Mouse (Mus musculus): ENCODE measurements around the gene Apoa4.

The Apoa4 gene

DNA sequence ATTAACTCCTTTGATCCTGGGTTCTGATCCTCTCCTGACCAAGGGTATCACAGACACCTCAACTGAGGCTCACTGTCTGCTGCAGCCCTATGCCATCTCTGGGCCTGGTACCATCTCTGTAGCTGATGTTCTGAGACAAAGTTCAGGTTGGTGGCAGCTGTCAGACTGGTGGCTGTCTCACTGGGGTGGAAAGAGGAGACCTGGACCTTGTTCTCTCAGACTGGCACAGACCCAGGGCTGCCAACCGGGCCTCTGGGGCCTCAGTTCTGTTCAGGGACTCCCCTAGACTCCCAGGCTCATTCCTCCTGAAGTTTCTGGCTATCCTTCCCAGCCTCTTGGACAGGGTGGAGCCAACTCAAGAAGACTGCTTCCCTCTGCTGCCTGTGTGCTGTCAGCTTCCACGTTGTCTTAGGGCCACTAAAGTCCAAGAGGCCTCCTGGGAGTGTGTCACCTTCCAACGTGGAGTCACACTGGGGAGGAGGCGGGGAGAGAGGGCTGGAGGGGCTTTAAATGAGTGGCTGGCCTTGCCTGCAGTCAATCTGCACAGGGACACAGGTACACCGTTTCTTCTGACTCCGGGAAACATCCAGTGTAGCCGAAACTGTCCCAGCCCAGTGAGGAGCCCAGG lies at the start of gene Apoa4:
Apoa4 (plus strand) TSS at position 171 of the 628 bp plus-strand sequence.
- no peak for DNase-seq (ENCODE audit: low spot score)

DNA sequence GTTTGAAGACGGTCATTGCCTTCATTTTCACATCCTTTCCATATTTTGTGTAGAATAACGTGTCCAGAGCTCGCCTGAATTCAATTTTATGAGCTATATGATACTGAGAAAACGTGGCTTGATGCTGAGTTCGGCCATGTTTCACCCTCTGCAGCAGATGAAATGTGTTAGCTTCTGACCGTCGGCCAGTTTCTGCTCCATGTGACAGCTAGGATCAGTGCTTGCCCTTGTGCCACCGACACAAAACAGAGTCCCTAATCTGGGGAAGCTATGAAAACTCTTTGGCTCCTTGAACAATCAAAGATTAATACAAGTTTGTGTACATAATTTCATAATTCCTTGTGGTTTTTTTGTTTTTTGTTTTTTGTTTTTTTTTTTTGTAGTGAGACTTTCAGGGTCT lies 49.3 kb upstream of the Apoa4 start:
- no peak for DNase-seq (ENCODE audit: low spot score)

DNA sequence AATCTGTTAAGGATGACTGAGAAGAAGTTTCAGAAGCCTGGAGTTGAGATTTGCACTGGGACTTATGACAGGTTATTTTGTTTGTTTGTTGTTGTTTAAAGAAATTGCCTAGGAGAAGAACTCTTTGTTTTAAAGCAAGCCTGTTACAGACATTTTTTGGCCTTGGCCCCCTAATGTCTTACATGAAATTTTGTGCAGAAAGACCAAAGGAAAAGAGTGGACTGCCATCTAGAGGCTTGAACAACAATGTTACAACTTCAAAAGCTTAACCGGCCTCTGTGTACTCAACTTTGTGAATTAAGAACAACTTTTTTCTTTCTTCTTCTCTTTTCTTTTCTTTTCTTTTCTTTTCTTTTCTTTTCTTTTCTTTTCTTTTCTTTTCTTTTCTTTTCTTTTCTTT lies 48.9 kb upstream of the Apoa4 start:
- no peak for DNase-seq (ENCODE audit: low spot score)

DNA sequence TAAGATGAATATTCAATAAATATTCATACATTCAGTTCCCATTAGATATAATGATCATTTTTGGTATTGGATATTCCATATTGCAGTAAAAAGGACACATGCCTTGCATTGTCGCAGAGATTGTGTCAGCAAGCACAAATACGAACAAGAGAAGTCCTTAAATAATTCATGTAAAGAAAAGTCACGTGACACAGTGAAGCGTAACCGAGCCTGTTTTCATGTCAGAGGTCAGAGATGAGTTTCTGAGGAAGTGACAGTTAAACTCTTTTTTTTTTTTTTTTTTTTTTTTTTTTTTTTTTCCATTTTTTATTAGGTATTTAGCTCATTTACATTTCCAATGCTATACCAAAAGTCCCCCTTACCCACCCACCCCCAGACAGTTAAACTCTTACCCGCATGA lies 47.9 kb upstream of the Apoa4 start:
- DNase-seq (ENCODE audit: low spot score), result no peak

DNA sequence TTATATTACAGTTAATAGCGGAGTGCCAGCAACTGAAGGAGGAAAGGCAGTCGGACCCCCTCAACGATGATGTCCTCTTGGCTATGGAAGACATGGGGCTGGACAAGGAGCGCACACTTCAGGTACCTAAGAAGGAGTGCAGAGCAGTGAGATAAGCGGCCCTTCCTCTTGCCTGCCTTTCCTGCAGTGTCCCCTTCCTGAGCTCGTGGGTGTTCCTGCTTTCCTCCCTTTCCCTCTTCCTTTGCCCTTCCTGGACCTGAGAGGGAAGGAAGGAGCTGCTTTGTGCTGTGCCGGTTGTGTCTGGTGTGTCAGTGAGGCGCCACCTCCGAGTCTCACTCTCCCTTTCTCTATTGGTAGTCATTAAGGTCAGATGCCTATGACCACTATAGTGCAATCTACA lies 45.7 kb upstream of the Apoa4 start:
- no peak for DNase-seq (ENCODE audit: low spot score)

DNA sequence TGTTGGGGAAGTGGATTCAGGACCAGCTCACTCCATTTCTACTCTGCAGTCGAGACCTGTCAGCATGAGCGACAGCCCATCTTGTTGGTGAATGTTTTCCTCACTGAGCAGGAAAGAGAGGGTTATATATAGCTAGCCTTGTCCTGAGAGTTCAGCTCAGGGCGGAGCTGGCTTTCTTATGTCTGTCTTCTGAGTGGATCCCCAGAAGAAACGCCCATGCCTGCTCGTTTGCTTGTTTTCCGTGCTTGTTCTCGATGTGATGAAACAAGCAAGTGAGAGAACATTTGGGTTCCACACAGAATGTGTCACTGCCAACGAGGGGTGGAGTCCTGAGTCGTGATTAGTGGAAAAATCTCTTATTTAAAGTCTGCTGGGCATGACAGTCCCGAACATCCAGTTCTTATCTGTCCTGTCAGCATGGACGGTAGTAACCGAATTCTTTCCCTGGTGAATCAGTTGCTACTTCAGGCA lies 43.8 kb upstream of the Apoa4 start:
- no peak for DNase-seq (ENCODE audit: low spot score)

DNA sequence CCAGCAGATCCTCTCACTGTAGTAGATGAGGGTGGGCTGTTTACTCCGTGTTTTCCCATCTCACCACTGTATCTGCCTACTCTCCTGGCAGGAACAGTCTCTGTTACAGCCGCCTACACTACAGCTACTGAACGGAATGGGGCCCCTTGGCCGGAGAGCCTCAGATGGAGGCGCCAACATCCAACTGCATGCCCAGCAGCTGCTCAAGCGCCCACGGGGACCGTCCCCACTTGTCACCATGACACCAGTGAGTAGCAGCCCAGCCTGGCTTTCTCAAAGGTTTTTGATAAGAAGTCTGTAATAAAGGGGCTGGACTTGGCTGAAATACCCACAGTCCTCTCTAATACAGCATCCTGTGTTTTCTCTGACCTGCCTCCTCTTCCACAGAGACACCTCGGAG lies 42.0 kb upstream of the Apoa4 start:
- no peak for DNase-seq (ENCODE audit: low spot score)

DNA sequence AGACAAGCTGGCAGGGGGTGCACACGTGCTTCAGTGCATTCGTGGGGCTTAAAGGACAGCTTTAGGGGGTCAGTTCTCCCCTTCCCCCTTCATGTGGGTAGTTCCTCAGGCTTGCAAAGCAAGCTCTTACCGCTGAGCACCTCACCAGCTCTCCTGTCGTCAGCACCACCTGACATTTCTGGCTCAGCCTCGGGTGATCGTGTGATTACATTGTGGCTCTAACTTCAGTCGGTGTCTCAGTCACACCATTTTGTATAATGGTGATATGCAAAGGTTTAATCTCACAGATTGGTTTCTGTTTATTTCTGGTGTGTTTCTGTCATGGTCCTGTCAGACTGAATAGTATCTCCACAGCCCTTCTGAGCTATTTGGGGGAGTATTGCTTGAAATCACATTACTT lies 41.6 kb upstream of the Apoa4 start:
- DNase-seq (ENCODE audit: low spot score), result no peak

DNA sequence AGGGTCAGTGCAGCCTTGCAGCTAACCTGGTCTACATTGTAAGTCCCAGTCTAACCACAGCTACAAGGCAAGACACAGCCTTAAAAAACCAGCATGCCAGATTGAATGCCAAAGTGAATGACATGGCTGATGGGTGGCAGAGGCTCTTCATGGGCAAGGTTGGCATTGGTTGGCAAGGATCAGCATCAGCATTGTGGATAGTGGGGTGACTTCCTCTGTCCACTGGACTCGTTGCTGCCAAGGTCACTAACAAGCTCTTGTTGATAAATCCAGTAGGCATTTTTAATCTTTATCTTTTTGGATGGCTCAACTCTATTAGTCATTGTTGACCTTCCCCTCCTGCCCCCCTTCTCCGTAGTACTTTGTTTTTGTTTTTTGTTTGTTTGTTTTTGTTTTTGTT lies 40.9 kb upstream of the Apoa4 start:
- DNase-seq (ENCODE audit: low spot score), result no peak

DNA sequence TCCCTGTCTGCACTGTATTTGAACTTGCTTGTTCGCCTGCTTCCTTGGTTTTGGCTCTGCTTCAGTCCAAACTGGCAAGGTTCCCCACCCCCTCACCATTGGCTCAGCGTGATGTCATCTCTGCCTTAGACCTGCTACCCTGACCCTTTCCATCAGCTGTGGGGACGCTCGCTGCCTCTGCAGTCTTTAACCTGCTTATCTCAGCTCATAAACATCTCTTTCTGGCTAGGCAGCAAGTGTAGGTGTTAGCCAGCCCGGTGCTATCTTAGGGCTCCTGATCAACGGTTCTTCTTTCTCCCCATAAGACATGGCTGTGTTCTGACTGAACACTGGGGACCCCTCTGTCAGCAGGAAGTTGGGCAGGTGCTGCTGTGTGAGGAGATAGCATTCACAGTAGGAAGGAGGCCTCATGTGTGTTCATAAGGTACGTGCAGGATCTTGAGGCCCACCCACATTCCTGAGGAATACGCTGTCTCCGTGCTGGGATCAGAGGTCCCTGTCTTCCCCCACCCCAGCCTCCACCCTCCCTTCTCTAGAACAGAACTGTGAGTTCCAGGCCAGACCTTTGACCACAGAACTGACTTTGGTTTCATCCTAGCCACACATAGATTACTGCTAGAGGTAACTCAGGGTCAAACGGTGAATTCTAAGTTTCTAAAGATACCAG lies 33.5 kb upstream of the Apoa4 start:
- DNase-seq (ENCODE audit: low spot score), result no peak

DNA sequence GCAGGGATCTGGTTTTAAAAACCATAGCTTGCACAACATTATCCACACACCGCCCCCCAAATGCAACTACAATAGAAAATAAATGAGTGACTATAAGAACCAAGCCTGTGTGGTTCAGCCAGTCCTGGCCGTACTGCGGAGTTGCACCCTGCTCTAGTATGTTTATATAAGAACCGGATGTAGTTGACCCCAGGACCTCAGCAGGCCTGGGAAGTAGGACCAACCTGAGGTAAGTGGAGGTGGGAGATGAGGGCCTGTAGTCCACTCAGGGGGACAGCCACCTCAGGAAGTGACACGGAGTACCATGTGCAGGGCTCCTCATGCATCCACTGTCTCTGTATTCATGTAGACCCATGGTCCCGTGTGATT lies 33.0 kb upstream of the Apoa4 start:
- DNase-seq (ENCODE audit: low spot score), result no peak

DNA sequence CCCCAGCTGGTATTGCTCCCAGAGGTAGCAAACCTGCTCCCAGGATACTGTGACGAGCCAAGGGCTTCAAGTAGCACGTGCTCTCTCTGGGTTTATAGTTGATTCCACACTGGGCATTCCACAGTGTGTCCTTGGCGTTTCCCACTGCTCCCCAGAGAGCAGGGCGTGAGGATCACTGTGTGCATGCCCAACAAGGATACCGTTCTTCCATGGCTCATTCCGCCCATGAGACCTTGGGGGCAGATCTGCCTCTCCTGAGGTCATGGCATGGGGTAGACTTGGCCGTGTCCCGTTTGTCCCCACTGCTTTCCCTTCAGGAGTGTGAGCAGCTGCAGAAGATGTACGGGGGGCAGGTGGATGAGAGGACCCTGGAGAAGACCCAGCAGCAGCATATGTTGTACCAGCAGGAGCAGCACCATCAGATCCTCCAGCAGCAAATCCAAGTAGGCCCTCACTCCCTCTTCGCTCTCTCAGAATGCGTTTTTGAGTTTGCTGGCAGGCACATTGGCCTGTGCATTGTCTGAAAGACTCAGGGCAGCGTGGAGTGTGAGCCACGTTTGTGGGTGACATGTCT lies 32.0 kb upstream of the Apoa4 start:
- DNase-seq (ENCODE audit: low spot score), result no peak

DNA sequence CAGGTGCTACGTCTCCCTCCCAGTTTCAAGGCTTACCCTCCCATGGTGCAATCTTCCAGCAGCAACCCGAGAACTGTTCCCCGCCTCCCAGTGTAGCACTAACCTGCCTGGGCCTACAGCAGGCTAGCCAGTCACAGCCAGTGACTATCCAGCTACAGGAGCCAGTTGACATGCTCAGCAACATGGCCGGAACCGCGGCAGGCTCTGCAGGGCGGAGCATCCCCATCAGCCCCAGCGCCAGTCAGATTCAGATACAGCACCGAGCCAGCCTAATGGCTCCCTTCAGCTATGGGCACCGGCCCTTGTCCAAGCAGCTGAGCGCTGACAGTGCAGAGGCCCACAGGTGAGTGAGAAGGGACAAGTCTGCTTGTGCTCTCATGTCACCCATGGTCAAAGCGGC lies 30.0 kb upstream of the Apoa4 start:
- no peak for DNase-seq (ENCODE audit: low spot score)

DNA sequence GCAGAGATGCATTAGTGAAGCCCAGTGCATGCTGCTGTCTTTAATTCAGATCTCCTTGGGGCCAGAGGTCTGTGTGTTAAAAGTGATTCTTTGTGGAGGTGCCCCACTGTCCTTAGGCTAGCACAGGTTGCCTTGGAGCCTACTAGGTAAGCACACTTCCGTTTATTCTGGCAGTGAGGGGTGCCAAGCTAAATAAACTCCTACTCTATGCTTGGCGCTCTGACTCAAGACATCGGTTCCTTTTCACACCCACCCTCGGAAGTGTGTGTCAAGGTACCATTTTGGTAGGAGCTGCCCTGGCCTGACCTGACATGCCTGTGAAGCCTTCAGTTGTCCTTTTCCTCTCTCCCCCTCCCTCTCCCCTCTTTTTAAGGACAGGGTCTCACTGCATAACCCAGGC lies 26.2 kb upstream of the Apoa4 start:
- DNase-seq (ENCODE audit: low spot score), result no peak

DNA sequence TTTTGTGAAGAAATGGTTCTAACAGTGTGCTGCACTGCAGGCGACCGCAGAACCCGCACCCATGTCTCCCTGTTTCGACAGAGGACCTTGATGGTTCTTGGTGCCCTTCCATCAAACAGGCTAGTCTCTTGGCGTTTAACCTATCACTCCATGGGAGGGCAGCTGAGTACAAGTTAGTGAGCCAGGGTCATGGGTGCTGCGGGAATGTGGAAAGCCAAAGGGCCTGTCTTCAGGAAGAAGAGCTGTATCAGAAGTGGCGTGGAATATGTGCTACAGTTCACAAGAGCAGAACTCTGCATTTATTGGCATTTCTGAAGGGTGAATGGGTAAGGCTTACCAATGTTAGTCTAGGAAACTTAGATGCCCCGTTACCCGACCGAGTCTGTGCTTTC lies 25.6 kb upstream of the Apoa4 start:
- no peak for DNase-seq (ENCODE audit: low spot score)

DNA sequence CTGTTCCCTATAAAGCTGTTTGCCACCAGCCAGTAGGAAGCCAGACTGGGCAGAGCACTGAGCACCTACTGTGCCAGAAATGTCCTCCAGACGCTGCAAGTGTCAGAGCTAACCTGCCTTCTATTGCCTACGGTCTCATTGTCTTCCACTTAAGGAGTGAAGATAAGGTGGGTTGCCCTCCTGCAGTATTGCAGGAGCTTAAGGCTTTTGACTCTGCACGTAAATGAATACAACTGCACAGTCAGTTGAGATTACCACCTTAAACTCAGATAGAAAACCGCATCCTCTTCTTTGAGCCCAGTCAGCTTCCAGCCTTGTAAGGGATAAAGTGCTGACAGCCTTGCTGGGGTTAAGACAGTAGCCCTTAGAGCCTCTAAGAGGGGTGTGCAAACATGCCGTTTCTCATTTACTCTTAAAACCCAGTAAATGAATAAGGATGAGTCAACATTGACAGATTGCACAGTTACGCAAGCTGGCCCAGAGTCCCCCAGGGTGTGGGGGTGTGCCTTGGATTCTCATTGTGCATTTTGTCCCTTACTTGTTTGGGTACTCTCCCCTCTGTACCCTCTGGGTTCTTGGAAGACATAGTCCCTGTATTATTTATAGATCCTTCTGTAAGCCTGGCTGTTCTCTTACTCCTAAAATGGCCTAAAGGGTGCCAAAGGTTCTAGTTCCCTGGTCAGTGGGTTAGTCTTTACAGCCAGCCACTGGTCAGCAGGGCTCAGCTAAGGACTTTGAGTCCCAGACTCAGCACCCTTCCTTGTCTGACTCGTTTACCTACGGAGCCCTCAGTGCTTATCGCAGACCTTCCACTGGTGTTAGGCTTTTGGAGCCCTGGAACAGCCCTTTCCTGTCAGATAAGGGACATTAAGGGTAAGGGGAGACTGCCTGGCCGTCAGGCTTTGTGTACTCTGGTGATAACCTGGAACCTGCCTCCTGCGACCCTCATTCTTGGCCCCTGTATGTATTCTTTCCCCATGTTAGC lies 24.9 kb upstream of the Apoa4 start:
- no peak for DNase-seq (ENCODE audit: low spot score)

DNA sequence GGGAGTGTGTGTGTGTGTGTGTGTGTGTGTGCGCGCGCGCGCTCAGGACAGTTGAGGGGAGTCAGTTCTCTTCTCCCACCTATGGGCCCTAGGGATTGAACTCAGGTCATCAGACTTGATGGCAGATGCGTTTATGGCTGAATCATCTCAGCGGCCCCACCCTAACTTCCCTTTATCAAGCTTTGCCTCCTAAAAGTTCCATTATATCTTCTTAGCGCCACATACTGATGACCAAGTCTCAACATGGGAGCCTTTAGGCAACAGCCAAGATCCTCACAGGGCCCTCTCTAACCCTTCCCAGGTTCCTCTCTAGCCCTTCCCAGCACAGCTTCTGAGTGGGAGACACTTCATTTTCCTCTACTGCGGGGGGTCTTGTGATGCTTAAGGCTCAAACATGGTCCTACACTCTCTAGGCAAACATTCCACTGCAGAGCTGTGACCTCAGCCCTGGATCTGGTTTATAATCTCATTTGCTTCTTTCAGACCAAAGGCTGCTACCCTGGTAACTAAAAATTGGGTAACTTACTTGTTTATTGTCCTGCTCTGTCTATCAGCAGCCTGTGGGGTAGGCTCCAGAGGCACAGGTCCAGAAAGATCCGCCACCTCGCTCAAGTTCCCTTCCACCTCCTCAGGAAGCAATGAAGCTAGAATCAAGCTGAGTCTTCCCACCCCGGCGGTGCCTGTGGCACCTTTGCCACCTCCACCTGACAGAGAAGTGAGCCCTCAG lies 23.6 kb upstream of the Apoa4 start:
- no peak for DNase-seq (ENCODE audit: low spot score)

DNA sequence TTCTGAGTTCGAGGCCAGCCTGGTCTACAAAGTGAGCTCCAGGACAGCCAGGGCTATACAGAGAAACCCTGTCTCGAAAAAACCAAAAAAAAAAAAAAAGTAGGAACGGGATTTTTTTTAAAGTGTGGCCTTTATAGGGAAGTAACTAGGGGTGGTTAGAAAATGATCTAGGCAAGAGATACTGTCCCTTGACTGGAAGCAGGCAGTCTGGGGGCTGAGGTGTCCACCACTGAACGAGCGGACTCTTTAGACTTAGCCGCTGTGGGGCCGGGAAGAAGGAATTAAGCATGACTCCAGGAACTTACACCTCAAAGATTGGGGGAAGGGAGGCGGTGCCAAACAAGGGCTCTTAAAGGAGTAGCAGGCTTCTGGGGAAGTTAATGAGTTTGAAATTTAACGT lies 22.3 kb upstream of the Apoa4 start:
- no peak for DNase-seq (ENCODE audit: low spot score)

DNA sequence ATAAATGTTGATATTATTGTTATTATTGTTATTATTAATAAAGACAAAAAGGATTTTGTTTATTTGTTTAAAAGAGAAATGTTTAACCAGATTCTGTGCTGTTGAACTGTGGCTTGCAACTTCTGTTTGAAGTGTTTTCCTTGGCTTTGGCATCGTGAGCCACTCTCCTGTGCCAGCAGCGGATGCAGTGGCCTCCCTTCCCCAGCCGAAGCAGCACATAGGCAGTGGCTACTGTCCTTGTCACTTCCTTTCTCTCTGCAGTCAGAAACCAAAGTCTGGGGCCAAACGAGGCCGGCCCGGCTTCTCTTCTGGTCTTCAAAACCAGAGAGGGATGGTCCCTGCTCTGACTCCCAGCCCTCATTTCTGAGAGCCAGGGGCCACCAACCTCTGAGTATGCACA lies 17.4 kb upstream of the Apoa4 start:
- DNase-seq (ENCODE audit: low spot score), result no peak

DNA sequence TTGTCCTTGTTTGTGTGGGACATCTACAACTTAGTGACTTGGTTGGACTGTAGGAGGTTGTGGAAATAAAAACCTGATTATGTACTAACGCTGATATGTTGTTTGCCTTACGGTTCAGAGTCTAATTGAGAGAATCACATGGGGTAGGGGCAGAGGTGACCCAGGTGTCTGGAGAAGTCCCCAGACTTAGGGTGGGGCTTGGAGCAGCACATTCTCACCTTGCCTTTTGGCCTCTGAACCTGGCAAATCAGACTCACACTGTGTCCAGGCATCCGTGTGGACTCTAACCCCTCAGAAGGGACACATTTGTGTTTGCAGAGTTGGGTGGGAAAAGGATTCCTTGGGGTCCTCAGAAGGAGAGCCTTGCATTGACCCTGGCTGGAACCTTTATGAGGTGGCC lies 16.4 kb upstream of the Apoa4 start:
- no peak for DNase-seq (ENCODE audit: low spot score)

DNA sequence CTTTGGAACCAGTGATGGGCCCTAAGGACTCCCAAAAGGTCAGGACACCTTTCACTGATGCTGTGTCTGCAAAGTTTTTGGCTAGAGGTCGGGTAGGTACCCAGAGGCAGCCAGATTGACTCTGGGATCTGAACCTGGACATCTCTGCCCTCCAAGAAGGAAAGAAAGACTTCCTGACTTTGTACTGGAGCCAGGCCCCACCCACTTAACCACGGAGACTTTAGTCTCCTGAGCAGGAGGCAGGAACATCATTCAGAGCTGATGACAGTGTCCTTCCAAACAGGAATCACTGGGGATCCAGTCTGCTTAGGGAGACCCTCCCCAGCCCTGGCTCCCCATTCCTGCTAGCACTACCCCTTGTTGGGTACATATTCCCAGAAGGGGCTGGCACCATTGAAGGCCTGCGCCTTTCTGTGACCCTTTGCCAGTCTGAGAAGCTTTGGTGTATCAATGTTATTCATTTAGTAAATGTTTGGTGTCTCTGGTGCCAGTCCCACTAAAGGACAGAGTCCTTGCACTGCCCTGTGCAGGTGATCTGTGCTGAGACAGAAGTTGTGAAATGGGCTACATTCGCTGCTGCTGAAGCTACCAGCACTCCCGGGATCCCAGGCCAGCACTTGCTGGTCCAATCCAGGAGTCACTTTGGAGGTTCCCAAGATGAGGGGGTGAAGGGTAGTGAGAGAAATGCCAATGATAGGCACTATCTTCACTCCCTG lies 15.4 kb upstream of the Apoa4 start:
- no peak for DNase-seq (ENCODE audit: low spot score)

All from ovary, postnatal 10 days (tissue).